Mouse (Mus musculus): ENCODE results near the gene Rnf144a. TPM values are rescaled to one million over a fixed set of nuclear protein-coding genes. Genes with fewer than 3 reads are reported as not detected.
A peak's percentile ranks its signal among the peaks of the same experiment; 100 is the strongest.

Gene Rnf144a
- total and polyA plus RNA-seq, 3 experiments = 7.9 to 22.1 (median 21.2) TPM

GRCm38 (mm10) chr12:26410443-26410842, 4.6 kb downstream of the Rnf144a start:
- DNase-seq = no peak

GRCm38 (mm10) chr12:26408707-26409106, 6.3 kb downstream of the Rnf144a start:
- DNase-seq = no peak

- DNase-seq = peak; percentile 84
These were observed 10.0 kb downstream of the Rnf144a start for GRCm38 (mm10) chr12:26404781-26405702.

GRCm38 (mm10) chr12:26403372-26404125, 11.5 kb downstream of the Rnf144a start:
- peak; percentile 74 for DNase-seq

- DNase-seq = peak; percentile 49
These were observed 13.2 kb downstream of the Rnf144a start for GRCm38 (mm10) chr12:26401696-26402470.

GRCm38 (mm10) chr12:26401254-26401653, 13.8 kb downstream of the Rnf144a start:
- no peak for DNase-seq

GRCm38 (mm10) chr12:26400762-26401161, 14.3 kb downstream of the Rnf144a start:
- DNase-seq = no peak

- DNase-seq = no peak
These were observed 15.7 kb downstream of the Rnf144a start for GRCm38 (mm10) chr12:26399391-26399790.

GRCm38 (mm10) chr12:26398597-26398996, 16.5 kb downstream of the Rnf144a start:
- DNase-seq = peak; percentile 71

- DNase-seq = no peak
These were observed 20.3 kb downstream of the Rnf144a start for GRCm38 (mm10) chr12:26394485-26395470.

- no peak for DNase-seq
These were observed 21.8 kb downstream of the Rnf144a start for GRCm38 (mm10) chr12:26393291-26393690.

GRCm38 (mm10) chr12:26391162-26391561, 23.9 kb downstream of the Rnf144a start:
- no peak for DNase-seq

- peak; percentile 21 for DNase-seq
These were observed 27.5 kb downstream of the Rnf144a start for GRCm38 (mm10) chr12:26387523-26387922.

- DNase-seq = no peak
These were observed 28.1 kb downstream of the Rnf144a start for GRCm38 (mm10) chr12:26386947-26387346.

GRCm38 (mm10) chr12:26386189-26386588, 28.9 kb downstream of the Rnf144a start:
- DNase-seq = no peak

- no peak for DNase-seq
These were observed 29.3 kb downstream of the Rnf144a start for GRCm38 (mm10) chr12:26385735-26386134.

- DNase-seq = no peak
These were observed 33.3 kb downstream of the Rnf144a start for GRCm38 (mm10) chr12:26381730-26382129.

- no peak for DNase-seq
These were observed 35.3 kb downstream of the Rnf144a start for GRCm38 (mm10) chr12:26379797-26380196.

GRCm38 (mm10) chr12:26377691-26378090, 37.4 kb downstream of the Rnf144a start:
- DNase-seq = no peak

GRCm38 (mm10) chr12:26376541-26377323, 38.3 kb downstream of the Rnf144a start:
- DNase-seq = no peak
